ENCODE assay signal across 20 mouse cellular contexts in genomic region chr13:83041506-83041905, GRCm38 (mm10).
"Had no signal": no experiment of that assay in that cellular context is flagged by ENCODE, and none has a peak within 500 bp of the region (broad histone marks: within the 10 kb centered on the region; RNA-seq: fewer than 3 reads in every experiment).

No protein-coding gene starts in this region.

- H3K4me1 ChIP-seq: kidney, embryonic 15.5 days; limb, embryonic 15.5 days; liver, embryonic 13.5 days had no signal

- ATAC-seq: intestine, embryonic 16.5 days had no signal

- H3K9me3 ChIP-seq: kidney, embryonic 15.5 days; limb, embryonic 12.5 days; limb, embryonic 15.5 days; liver, embryonic 13.5 days had no signal

- H3K27me3 ChIP-seq: kidney, embryonic 15.5 days; limb, embryonic 12.5 days; limb, embryonic 15.5 days; liver, embryonic 13.5 days had no signal

- H3K9ac ChIP-seq: kidney, embryonic 15.5 days; limb, embryonic 12.5 days; limb, embryonic 15.5 days; liver, embryonic 13.5 days had no signal

- H3K27ac ChIP-seq: kidney, embryonic 15.5 days; left cerebral cortex, adult 2 months; limb, embryonic 12.5 days; limb, embryonic 15.5 days; liver, embryonic 13.5 days; stomach, postnatal 0 days had no signal

- H3K36me3 ChIP-seq: kidney, embryonic 15.5 days; limb, embryonic 12.5 days; limb, embryonic 15.5 days; liver, embryonic 13.5 days had no signal

- H3K4me2 ChIP-seq: kidney, embryonic 15.5 days; limb, embryonic 12.5 days; limb, embryonic 15.5 days; liver, embryonic 13.5 days; midbrain, embryonic 11.5 days had no signal

- DNase-seq: kidney, adult 8-10 months; kidney, postnatal 10 days; kidney, postnatal 36 days; layer of hippocampus, postnatal 36 days; liver, embryonic 13.5 days; lung, adult 2 months; lung, postnatal 36 days; midbrain, embryonic 14.5 days; right cerebral cortex, adult 18-20 months; right cerebral cortex, postnatal 14 days; right cerebral cortex, postnatal 4 days; thymus, adult 2 months; thymus, postnatal 14 days had no signal

- H3K4me3 ChIP-seq: kidney, embryonic 15.5 days; left cerebral cortex, adult 2 months; limb, embryonic 12.5 days; limb, embryonic 15.5 days; liver, embryonic 13.5 days had no signal
